Mouse (Mus musculus): ENCODE results near the gene Atn1.
A peak's percentile ranks its signal among the peaks of the same experiment; 100 is the strongest.

The Atn1 gene

DNA sequence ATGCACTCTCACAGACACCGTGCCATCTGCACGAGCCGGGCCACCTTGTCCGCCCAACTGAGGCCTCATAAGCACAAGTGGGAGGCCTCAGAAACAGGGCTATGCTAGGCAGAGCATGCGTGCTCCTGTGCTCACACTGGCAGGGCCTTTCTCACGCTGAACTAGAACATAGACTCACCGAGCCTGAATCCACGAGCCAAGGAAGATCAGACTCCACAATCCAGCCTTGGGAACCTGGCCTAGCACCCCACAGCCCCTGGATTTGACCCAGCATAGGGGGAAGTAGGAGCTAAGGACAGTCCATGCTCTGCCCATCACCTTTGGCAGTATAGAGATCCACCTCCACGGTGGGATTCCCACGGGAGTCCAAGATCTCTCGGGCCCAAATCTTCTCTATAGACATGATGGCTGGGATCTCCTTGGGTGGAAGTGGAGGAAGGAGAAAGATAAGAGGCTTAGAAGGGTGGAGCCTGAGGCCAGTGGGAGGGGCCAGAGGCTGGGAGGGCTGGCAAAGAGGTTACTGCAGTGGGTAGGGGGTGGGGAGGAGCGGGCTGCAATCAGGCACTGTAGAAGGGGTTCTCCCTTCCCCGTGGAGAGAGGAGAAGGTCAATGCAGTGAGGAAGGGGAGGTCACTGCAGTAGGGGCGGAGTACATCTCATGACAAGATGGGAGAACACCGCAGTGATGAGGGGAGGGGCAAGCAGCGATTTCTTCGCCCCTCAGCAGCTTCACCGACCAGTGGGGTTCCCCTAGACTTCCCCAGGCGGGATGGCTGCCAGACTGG lies 11.8 kb upstream of the Atn1 start:
- no peak for DNase-seq

- no peak for DNase-seq
Observed at GRCm38 (mm10) chr6:124767536-124767919, 11.2 kb upstream of the Atn1 start.

DNA sequence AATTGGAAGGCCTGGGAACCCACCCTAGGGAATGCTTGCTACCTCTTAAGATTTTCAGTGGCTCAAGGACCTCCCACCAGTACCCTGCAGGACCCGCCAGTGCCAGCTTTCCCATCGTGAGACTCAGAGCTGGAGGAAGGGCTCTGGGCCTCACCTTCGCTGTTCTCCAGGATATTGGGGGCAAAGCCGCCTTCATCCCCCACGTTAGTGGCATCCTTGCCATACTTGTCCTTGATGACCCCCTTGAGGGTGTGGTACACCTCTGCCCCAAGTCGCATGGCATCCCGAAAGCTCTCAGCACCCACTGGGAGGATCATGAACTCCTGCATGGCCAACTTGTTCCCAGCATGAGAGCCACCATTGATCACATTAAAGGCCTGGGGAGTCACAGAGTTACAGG lies 9.6 kb upstream of the Atn1 start:
- no peak for DNase-seq

GRCm38 (mm10) chr6:124759259-124759658 lies 2.9 kb upstream of the Atn1 start:
- peak; percentile 87 for DNase-seq

- DNase-seq, result no peak
Observed at GRCm38 (mm10) chr6:124758849-124759232, 2.5 kb upstream of the Atn1 start.

DNA sequence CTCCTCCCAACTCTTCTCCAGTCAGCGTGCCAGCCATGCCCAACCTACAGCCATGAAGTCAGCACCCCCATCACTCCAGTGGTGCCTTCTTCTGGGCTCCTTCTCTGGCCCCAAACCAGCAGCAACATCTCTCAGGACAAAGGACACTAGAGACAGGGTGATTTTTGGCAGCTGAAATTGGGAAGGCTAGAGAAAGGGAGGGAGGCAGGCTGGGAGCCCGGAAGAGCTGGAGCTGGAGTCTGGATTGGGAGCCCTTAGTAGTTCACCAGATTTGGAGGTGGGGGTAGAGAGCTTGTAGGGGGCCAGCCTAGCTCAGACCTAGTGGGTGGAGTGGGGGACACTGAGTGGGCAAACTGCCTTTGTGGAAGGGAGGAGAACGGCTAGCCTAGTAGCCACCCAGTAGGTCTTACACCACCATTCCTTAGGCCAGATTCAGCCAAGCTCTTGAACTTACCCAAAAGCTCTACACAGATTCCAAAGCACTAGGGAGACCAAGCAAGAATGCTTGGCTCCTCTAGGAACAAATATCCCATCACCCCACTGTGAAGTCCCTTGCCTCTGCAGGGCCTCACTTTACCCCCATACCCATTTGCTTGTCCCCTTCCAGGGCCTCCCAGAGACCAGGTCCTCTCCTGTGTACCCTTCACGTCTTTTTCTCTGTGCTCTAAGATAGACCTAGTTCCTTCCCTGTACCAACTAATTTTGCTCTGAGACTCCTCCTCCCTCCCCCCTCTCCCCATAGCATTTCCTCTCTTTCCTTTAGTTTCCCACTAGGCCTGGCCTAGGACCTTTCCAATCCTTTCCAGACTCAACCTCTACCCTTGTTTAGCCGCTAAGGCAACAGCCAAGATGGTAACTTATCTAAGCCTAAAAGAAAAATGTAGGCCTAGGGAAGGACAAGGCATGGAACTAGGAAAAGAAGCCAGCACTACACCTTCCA lies 1.9 kb upstream of the Atn1 start:
- DNase-seq, result peak; percentile 61

- DNase-seq, result no peak
Observed at GRCm38 (mm10) chr6:124757351-124757880, 1.1 kb upstream of the Atn1 start.

DNA sequence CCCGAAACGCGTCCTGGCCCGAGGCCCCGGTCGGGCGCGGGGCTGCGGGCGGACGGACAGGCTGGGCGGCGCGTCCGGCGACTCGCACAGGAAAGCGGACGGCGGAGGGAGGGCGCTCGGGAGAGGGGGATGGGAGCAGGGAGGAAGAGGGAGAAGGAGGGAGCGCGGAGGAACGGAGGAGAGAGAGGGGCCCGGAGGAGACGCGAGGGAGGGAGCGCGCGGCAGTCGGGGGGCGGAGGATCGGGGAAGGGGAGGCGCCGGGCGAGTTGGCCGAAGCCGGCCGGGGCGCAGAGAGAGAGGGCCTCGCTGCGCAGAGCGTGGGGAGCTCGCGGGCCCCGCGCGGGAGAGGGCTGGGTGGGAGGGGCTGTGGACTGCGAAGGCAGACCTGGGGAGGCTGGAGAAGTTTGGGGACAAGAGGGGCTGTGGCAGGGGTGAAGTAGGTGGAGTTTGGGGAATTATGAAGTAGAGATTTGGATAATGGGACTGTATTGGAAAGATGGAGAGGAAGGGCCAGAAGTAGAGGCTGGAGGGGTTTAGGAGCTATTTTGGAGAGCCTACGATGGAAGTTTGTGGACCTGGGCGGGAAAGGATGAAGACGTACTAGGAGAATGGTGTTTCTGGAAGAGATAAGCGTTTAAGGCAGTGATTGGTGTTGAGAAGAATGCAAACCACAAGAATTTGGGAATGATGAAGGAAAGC lies 477 bp upstream of the Atn1 start:
- peak; percentile 81 for DNase-seq

DNA sequence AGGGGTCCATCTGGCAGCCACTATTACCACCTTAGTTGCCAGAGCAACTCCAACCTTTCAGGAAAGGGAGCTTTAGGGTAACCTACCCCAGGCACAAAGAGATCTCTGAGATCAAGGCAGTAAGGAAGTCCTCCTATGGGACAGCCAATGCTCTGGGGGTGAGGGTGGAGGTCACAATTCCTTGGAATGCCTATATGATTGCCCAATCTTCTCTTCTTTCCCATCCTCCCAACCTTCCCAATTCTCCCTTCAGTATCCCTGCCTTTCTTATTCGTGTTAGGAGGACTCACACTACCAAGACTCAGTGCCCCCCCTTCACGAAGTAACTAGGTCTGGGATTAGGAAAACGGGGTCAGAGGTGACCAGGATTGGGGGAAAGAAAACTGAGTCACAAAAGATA lies 1.0 kb downstream of the Atn1 start:
- DNase-seq, result no peak

GRCm38 (mm10) chr6:124753861-124754260 lies 2.5 kb downstream of the Atn1 start:
- DNase-seq, result no peak

DNA sequence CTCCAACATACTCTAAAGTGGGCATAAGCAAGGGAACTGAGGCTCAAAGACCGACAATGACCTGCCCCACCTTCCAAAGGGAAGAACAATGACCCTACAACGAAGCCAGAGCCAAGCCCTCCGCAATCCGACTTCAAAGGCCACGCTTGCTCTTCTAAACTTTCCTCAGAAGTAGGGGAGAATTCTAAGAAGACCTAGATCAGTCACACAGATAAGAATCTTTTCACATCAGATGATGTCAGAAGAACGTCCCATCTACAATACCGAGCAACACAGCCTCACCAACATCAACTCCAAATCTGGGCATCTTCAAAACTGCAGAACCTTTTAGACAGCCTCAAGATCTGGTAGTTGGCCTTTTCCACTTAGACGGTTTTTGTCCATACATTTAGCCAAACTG lies 5.9 kb downstream of the Atn1 start:
- no peak for DNase-seq

- DNase-seq, result no peak
Observed at GRCm38 (mm10) chr6:124746654-124747632, 9.4 kb downstream of the Atn1 start.

GRCm38 (mm10) chr6:124746296-124746605 lies 10.1 kb downstream of the Atn1 start:
- no peak for DNase-seq

DNA sequence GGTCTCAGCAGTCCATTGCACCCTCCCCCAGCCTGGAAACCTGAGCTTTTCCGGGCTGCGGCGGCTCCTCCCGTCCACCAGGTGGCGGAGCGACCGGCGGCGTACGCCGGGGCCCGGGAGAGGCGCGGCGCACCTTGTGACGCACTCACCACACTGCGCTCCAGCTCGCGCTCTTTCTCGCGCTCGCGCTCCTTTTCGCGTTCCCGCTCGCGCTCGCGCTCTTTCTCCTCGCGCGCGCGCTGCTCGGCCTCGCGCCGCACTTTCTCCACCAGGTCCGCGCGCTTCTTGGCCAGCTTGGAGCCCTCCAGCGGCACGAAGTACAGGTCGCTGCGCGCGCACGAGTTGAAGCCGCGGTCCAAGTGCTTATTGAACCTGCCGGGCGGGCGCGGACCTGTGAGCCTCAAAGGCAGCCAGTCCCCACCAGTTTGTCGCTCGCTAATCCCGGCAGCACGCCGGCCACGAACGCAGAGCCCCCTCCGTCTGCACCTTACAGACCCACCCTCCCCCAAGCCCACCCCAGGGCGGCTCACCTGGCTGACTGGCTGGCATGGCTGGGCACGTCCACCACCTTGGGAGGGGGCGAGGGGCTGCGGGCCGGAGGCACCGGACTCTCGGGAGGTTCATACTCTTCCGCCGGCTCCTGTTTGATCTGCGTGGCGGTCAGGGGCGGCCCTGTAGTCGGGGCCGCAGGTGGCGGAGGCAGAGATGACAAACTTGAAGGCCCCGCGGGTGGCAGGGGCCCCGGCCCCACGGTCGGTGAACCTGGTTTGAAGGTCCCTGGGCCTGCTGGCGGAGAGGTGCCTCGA lies 10.6 kb downstream of the Atn1 start:
- peak; percentile 97 for DNase-seq

GRCm38 (mm10) chr6:124744755-124745321 lies 11.5 kb downstream of the Atn1 start:
- no peak for DNase-seq

DNA sequence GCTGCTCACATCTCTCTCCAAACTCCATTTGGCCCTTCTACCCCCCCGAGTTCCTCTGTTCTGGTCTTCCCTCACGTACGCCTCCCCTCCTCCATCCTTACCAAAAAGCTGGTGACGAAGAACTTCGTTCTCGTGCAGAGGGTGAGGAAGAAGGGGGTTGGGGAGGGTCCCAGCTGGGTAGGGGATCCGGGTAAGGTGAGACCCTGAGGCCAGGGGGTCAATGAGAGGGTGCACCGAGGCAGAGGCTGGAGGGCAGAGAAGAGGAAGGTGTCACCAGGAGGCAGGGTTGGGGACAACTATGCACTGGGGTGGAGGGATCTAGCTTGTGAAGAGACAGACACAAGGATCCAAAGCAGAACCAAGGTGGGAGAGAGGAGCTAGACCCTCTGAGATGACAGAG lies 12.7 kb downstream of the Atn1 start:
- DNase-seq, result no peak

DNA sequence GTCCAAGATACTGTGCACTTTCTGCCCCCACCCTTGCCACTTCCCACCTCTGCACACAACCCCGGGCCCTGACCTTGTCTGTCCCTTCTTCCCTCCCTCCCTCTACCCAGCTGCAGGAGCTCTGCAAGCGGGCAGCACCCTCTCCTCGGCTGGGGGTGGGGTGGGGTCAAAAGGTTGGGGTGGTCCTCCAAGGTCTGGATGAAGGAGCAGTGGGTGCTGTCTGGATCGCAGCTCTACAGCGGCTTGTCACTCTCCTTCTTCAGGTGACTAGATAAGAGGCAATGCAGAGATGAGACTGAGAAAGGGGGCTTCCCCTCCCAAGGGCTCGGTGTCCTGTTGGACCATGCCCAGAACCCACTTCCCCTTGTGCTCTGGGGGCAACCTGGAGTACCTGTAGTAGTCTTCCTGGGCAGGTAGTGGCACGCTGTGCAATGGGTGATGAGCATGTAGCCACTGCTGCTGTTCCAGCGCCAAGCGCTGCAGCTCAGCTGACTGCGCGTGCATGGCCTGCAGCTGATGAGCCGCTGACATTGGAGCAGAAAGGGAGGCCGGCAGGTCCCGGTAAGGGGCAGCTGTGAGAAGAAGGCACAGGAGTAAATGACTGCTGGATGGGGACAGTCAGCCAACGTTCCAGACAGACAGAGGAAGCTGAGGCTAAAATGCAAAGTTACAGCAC lies 13.3 kb downstream of the Atn1 start:
- DNase-seq, result no peak

GRCm38 (mm10) chr6:124741842-124742241 lies 14.5 kb downstream of the Atn1 start:
- no peak for DNase-seq

GRCm38 (mm10) chr6:124740888-124741761 lies 15.2 kb downstream of the Atn1 start, which contains the start of gene Grcc10:
Grcc10 (minus strand) TSS chr6:124741374.
- peak; percentile 90 for DNase-seq

Measured in kidney, adult 11 months (tissue).